Mouse (Mus musculus): Measurements from ENCODE around the gene Kcnq5. TPM values are rescaled to one million over a fixed set of nuclear protein-coding genes. Genes with fewer than 3 reads are reported as not detected.
A peak's percentile ranks its signal among the peaks of the same experiment; 100 is the strongest.

The Kcnq5 gene
- polyA plus RNA-seq, 1 experiment from 2014 or later: 1.5 TPM

- ATAC-seq (ENCODE audit: insufficient read depth, low FRiP score): no peak
- Histone ChIP-seq H3K27ac (ENCODE audit: low read length) (no peak overlapping the region), H3K9me3 (replicated peaks; ENCODE audit: control insufficient read depth, low read length) (no peaks in the 10 kb centered on the region), H3K27me3 (ENCODE audit: control insufficient read depth, insufficient read depth, low read length) (no peaks in the 10 kb centered on the region), H3K36me3 (ENCODE audit: control insufficient read depth, insufficient read depth, low read length) (no peaks in the 10 kb centered on the region), H3K4me2 (ENCODE audit: low read depth, low read length) (no peak overlapping the region), H3K9ac (ENCODE audit: low read length) (no peak overlapping the region), H3K4me1 (ENCODE audit: control insufficient read depth, insufficient read depth, low read length) (no peaks in the 10 kb centered on the region), H3K4me3 (replicated peaks; ENCODE audit: low read length) (no peak overlapping the region)
- 55% methylated on average over 4 of the region's 4 CpGs for WGBS
Measured at GRCm38 (mm10) chr1:21870889-21871288, 90.9 kb downstream of the Kcnq5 start.

GRCm38 (mm10) chr1:21868484-21868883 is 93.3 kb downstream of the Kcnq5 start:
- no peak overlapping the region for H3K4me3 ChIP-seq (replicated peaks; ENCODE audit: low read length)
- no peaks in the 10 kb centered on the region for H3K4me1 ChIP-seq (ENCODE audit: control insufficient read depth, insufficient read depth, low read length)
- H3K9me3 ChIP-seq (replicated peaks; ENCODE audit: control insufficient read depth, low read length): no peaks in the 10 kb centered on the region
- no peaks in the 10 kb centered on the region for H3K27me3 ChIP-seq (ENCODE audit: control insufficient read depth, insufficient read depth, low read length)
- no peak for ATAC-seq (ENCODE audit: insufficient read depth, low FRiP score)
- no peak overlapping the region for H3K9ac ChIP-seq (ENCODE audit: low read length)
- H3K36me3 ChIP-seq (ENCODE audit: control insufficient read depth, insufficient read depth, low read length): no peaks in the 10 kb centered on the region
- no peak overlapping the region for H3K4me2 ChIP-seq (ENCODE audit: low read depth, low read length)
- H3K27ac ChIP-seq (ENCODE audit: low read length): no peak overlapping the region
- 76% methylated on average over 1 of the region's 1 CpGs for WGBS

- Histone ChIP-seq H3K4me1 (ENCODE audit: control insufficient read depth, insufficient read depth, low read length) (no peaks in the 10 kb centered on the region), H3K9me3 (replicated peaks; ENCODE audit: control insufficient read depth, low read length) (no peaks in the 10 kb centered on the region), H3K27ac (ENCODE audit: low read length) (no peak overlapping the region), H3K4me3 (replicated peaks; ENCODE audit: low read length) (no peak overlapping the region), H3K36me3 (ENCODE audit: control insufficient read depth, insufficient read depth, low read length) (no peaks in the 10 kb centered on the region), H3K9ac (ENCODE audit: low read length) (no peak overlapping the region), H3K4me2 (ENCODE audit: low read depth, low read length) (no peak overlapping the region), H3K27me3 (ENCODE audit: control insufficient read depth, insufficient read depth, low read length) (no peaks in the 10 kb centered on the region)
- 63% methylated on average over 3 of the region's 3 CpGs for WGBS
- no peak for ATAC-seq (ENCODE audit: insufficient read depth, low FRiP score)
Measured at GRCm38 (mm10) chr1:21856399-21856798, 105.3 kb downstream of the Kcnq5 start.

- Histone ChIP-seq H3K9me3 (replicated peaks; ENCODE audit: control insufficient read depth, low read length) (no peaks in the 10 kb centered on the region), H3K9ac (ENCODE audit: low read length) (no peak overlapping the region), H3K4me3 (replicated peaks; ENCODE audit: low read length) (no peak overlapping the region), H3K4me2 (ENCODE audit: low read depth, low read length) (no peak overlapping the region), H3K4me1 (ENCODE audit: control insufficient read depth, insufficient read depth, low read length) (no peaks in the 10 kb centered on the region), H3K36me3 (ENCODE audit: control insufficient read depth, insufficient read depth, low read length) (no peaks in the 10 kb centered on the region), H3K27ac (ENCODE audit: low read length) (no peak overlapping the region), H3K27me3 (ENCODE audit: control insufficient read depth, insufficient read depth, low read length) (no peaks in the 10 kb centered on the region)
- 34% methylated on average over 3 of the region's 3 CpGs for WGBS
- no peak for ATAC-seq (ENCODE audit: insufficient read depth, low FRiP score)
Measured at GRCm38 (mm10) chr1:21838534-21838933, 123.2 kb downstream of the Kcnq5 start.

GRCm38 (mm10) chr1:21837387-21837786 is 124.4 kb downstream of the Kcnq5 start:
- Histone ChIP-seq H3K27me3 (ENCODE audit: control insufficient read depth, insufficient read depth, low read length) (no peaks in the 10 kb centered on the region), H3K4me1 (ENCODE audit: control insufficient read depth, insufficient read depth, low read length) (no peaks in the 10 kb centered on the region), H3K9me3 (replicated peaks; ENCODE audit: control insufficient read depth, low read length) (no peaks in the 10 kb centered on the region), H3K4me2 (ENCODE audit: low read depth, low read length) (no peak overlapping the region), H3K9ac (ENCODE audit: low read length) (no peak overlapping the region), H3K27ac (ENCODE audit: low read length) (no peak overlapping the region), H3K4me3 (replicated peaks; ENCODE audit: low read length) (no peak overlapping the region), H3K36me3 (ENCODE audit: control insufficient read depth, insufficient read depth, low read length) (no peaks in the 10 kb centered on the region)
- ATAC-seq (ENCODE audit: insufficient read depth, low FRiP score): no peak
- WGBS: 81% methylated on average over 2 of the region's 2 CpGs

GRCm38 (mm10) chr1:21836337-21836736 is 125.4 kb downstream of the Kcnq5 start:
- H3K9ac ChIP-seq (ENCODE audit: low read length): no peak overlapping the region
- no peak overlapping the region for H3K27ac ChIP-seq (ENCODE audit: low read length)
- H3K4me2 ChIP-seq (ENCODE audit: low read depth, low read length): no peak overlapping the region
- H3K4me1 ChIP-seq (ENCODE audit: control insufficient read depth, insufficient read depth, low read length): no peaks in the 10 kb centered on the region
- peak; percentile 37; the same call in 1 of the 2 replicates for ATAC-seq (ENCODE audit: insufficient read depth, low FRiP score)
- 64% methylated on average over 3 of the region's 3 CpGs for WGBS
- no peaks in the 10 kb centered on the region for H3K9me3 ChIP-seq (replicated peaks; ENCODE audit: control insufficient read depth, low read length)
- no peaks in the 10 kb centered on the region for H3K27me3 ChIP-seq (ENCODE audit: control insufficient read depth, insufficient read depth, low read length)
- no peaks in the 10 kb centered on the region for H3K36me3 ChIP-seq (ENCODE audit: control insufficient read depth, insufficient read depth, low read length)
- no peak overlapping the region for H3K4me3 ChIP-seq (replicated peaks; ENCODE audit: low read length)

GRCm38 (mm10) chr1:21829909-21830455 is 131.8 kb downstream of the Kcnq5 start:
- Histone ChIP-seq H3K36me3 (ENCODE audit: control insufficient read depth, insufficient read depth, low read length) (no peaks in the 10 kb centered on the region), H3K9ac (ENCODE audit: low read length) (no peak overlapping the region), H3K9me3 (replicated peaks; ENCODE audit: control insufficient read depth, low read length) (no peaks in the 10 kb centered on the region), H3K4me3 (replicated peaks; ENCODE audit: low read length) (no peak overlapping the region), H3K4me1 (ENCODE audit: control insufficient read depth, insufficient read depth, low read length) (0 out of 2 replicates have a peak, but pooled peaks cover 4% of the 10 kb centered on the region), H3K4me2 (ENCODE audit: low read depth, low read length) (no peak overlapping the region; the same call in 1 of the 2 replicates), H3K27me3 (ENCODE audit: control insufficient read depth, insufficient read depth, low read length) (no peaks in the 10 kb centered on the region), H3K27ac (ENCODE audit: low read length) (no peak overlapping the region)
- ATAC-seq (ENCODE audit: insufficient read depth, low FRiP score): no peak
- WGBS: 67% methylated on average over 6 of the region's 6 CpGs

GRCm38 (mm10) chr1:21820066-21820630 is 141.6 kb downstream of the Kcnq5 start:
- no peak overlapping the region for H3K27ac ChIP-seq (ENCODE audit: low read length)
- H3K4me1 ChIP-seq (ENCODE audit: control insufficient read depth, insufficient read depth, low read length): no peaks in the 10 kb centered on the region
- H3K36me3 ChIP-seq (ENCODE audit: control insufficient read depth, insufficient read depth, low read length): no peaks in the 10 kb centered on the region
- H3K4me2 ChIP-seq (ENCODE audit: low read depth, low read length): no peak overlapping the region
- 71% methylated on average over 10 of the region's 10 CpGs for WGBS
- H3K9ac ChIP-seq (ENCODE audit: low read length): no peak overlapping the region
- H3K4me3 ChIP-seq (replicated peaks; ENCODE audit: low read length): no peak overlapping the region
- no peak for ATAC-seq (ENCODE audit: insufficient read depth, low FRiP score)
- H3K9me3 ChIP-seq (replicated peaks; ENCODE audit: control insufficient read depth, low read length): no peaks in the 10 kb centered on the region
- no peaks in the 10 kb centered on the region for H3K27me3 ChIP-seq (ENCODE audit: control insufficient read depth, insufficient read depth, low read length)

- H3K36me3 ChIP-seq (ENCODE audit: control insufficient read depth, insufficient read depth, low read length): no peaks in the 10 kb centered on the region
- no peaks in the 10 kb centered on the region for H3K4me1 ChIP-seq (ENCODE audit: control insufficient read depth, insufficient read depth, low read length)
- H3K27me3 ChIP-seq (ENCODE audit: control insufficient read depth, insufficient read depth, low read length): no peaks in the 10 kb centered on the region
- no peak overlapping the region for H3K4me3 ChIP-seq (replicated peaks; ENCODE audit: low read length)
- H3K9ac ChIP-seq (ENCODE audit: low read length): no peak overlapping the region
- H3K4me2 ChIP-seq (ENCODE audit: low read depth, low read length): no peak overlapping the region
- 90% methylated on average over 2 of the region's 2 CpGs for WGBS
- no peak overlapping the region for H3K27ac ChIP-seq (ENCODE audit: low read length)
- no peak for ATAC-seq (ENCODE audit: insufficient read depth, low FRiP score)
- H3K9me3 ChIP-seq (replicated peaks; ENCODE audit: control insufficient read depth, low read length): no peaks in the 10 kb centered on the region
Measured at GRCm38 (mm10) chr1:21805064-21805463, 156.7 kb downstream of the Kcnq5 start.

Measured in stomach, embryonic 16.5 days (tissue).